Mouse (Mus musculus) left cerebral cortex, postnatal 14 days (tissue): Measurements from ENCODE around the gene Esrrb. TPM values are rescaled to one million over a fixed set of nuclear protein-coding genes. Genes with fewer than 3 reads are reported as not detected.

Source experiments
- DNase-seq, 2 experiments: peaks; one replicate each; pipeline ENCODE4 v3.0.0; 2021 to 2022; ENCODE audit warnings: low spot score in 2 of 2, mixed read lengths in 1 of 2
- intact Hi-C: fragments of 180-260 bp; cut with DNase I; formaldehyde crosslinking; loops from one replicate; pipeline ENCODE4 v1.15.1; 2025
- total RNA-seq, 2 experiments: library from RNA; stranded (reverse); gene quantifications; 2 replicates each; pipeline ENCODE4 v1.2.3; 2021

Gene Esrrb
- total RNA-seq, 2 experiments from 2014 or later, result 1.8 to 1.9 TPM

DNA sequence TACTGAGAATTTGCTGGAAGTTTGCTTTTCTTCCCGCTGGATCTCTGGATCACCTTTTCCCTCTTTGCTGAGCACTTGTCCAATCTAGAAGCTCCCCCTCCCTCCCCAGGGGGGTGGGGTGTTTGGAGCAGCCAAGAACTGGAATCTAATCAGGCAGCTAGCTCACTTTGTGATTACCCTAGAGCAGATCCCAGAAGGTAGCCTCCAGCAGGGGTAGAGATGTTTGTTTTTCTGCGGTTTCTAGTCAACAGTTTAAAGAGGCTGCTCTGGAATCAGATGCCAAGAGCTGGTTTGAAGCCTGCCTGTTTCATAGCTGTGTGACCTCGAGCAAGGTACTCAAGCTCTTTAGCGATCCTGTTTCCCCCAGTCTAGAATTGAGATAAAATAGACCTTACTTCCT lies 177.8 kb downstream of the Esrrb start:
- no peak for DNase-seq
- intact Hi-C loops, result no loop called here

DNA sequence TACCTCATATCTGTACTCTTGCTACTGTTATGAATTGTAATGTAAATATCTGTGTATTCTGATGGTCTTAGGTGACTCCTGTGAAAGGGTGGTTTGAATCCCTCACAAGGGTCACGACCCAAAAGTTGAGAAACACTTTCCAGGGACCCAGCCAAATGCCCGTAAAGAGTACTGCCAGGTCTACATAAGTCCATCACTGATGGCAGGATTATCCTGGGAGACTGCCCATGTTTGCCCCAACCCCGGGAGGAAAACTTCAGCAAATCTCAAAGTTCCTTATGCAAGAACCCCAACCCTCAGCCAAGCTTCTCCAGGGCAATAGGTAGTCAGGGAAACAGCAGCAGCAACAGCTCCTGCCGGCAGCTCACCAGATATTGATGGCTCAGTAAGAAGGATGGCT lies 178.6 kb downstream of the Esrrb start:
- no peak for DNase-seq
- intact Hi-C loops, result no loop called here

DNA sequence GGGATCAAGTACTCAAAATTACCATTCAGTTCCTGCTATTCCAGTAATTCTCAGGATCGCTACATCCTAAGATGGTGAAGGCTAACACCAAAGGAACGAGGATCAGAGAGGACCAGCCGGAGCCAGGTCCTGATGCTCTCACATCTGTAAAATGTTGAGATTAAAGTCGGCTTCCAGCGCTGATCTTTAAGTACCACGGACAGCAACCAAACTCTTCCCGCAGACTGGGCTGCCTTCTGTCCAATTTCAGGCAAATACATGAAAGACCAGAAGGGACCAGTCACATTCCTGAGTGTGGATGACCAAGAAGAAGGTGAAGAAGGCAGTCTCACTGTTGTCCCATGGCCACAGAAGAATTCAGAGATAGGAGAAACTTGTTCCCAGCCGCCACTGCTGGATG lies 186.9 kb downstream of the Esrrb start:
- no peak for DNase-seq
- intact Hi-C loops, result no loop called here

DNA sequence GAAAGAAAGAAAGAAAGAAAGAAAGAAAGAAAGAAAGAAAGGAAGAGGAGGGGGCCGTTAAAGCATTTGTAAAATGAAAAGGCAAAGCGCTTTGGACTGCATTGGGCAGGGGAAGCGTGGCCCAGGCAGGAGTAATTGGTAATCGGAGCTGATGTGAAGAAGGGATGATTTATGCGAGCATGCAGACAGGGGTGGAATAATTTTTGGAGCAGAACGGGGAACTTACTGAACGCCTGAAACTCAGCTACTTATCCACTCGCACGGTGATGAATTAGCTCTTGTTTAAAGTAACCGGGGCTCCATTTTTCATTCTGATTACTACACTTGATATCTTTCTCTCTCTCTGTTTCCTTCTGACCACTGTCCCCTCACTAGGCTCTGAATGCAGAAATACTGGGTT lies 192.1 kb downstream of the Esrrb start:
- no peak for DNase-seq
- intact Hi-C loops, result no loop called here

DNA sequence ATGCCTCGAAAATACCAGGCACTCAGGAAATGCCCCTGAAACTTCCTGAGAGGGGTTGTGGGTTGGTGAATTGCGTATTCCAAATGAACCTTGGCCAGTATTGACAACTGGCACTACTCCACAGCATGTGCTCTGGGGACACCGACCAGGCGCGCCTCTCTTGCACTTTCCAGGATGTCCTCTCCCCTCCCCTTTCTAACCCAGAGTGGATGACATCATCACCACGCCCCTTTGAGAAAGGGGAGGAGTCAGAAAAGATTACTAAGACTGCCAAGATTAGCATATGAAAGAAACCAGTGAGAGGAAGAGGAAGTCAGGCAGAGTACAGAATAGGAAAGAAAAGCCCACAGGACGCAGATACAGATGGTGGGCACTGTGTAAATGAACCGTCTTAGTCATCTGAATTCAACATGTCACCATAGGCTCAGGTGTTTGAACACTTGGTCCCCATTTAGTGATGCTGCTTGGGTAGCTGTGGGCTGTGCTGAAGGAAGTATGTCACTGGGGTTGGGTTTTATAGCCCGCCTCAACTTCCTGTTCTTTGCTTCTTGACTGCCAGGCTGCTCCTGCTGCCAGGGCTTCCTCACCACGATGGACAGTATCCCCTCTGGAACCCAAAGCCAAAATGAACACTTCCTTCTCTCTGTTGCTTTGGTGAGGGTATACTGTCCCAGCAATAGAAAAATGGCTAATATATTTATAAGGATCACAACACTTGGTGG lies 196.0 kb downstream of the Esrrb start:
- intact Hi-C loops, result no loop called here
- DNase-seq, result no peak

DNA sequence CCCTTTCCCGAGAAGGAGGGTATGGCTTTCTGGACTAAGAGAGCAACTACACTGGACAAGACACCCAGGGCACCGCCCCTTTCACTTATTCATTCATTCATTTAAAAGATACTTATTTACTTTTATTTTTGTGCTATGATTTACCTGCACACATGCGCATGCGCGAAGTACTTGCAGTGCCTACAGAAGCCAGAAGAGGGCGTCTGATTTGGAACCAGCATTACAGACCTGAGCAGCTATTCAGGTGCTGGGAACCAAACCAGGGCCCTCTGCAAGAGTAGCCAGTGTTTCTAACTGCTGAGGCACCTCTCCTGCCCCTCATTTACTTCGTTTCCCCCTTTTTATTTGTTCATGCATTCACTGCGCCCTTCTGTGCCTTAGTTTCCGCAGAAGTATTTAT lies 198.0 kb downstream of the Esrrb start:
- intact Hi-C loops, result no loop called here
- DNase-seq, result no peak

DNA sequence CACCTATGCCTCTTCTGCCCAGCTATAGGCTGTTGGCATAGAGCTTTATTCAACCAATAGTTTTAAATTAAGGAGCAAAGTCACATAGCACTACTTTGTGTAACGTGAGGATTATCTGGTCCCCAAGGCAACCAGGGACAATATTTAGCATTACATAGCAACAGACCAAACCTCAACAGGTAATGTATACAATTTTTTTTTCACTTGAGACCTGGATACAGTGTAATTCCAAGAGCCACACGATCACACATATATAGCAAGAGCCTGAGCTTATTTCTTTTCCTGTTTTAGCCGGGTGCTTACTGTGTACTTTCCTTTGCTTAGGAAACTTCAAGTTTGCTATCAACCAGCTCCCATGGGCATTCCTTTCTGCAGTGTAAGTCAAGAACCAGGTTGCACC lies 201.8 kb downstream of the Esrrb start:
- intact Hi-C loops, result no loop called here
- no peak for DNase-seq

DNA sequence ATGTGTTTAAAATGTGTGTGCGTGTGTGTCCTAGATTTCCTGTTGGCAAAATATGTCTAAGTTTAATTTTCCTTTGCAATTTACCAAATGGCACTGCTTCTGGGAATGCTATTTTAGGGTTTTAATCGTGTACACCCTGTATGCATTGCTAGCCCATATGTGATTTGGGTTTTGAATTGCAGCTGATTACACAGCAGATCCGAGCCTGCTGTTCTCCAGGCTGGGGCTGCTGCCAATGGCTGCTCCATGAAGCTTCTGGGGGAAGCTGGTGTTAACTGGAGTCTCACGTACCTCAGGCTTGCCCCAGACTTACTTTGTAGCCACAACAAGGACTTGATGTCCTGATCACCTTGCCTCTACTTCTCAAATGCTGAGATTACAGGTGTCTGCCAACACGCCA lies 205.1 kb downstream of the Esrrb start:
- intact Hi-C loops, result no loop called here
- peak; percentile 34 to 73 for DNase-seq

Other genes with a start within 250 kb of the Esrrb start
- 10 to 100 TPM; 36.7 to 38.0 TPM for gene Gpatch2l, start 119.3 kb upstream of the Esrrb start, total RNA-seq